Mouse (Mus musculus) CH12.LX (cell line): ENCODE data around the gene Kcmf1.

ENCODE experiments used
- CHD2 ChIP-seq: IDR thresholded peaks from 2 replicates; pipeline ENCODE4 v1.6.1; 2011; ENCODE audit warnings: low read length, improper control_type of control experiment
- CTCF ChIP-seq, 2 experiments: IDR thresholded peaks in 1 of 2; conservative IDR thresholded peaks in 1 of 2; 2 replicates each; pipeline ENCODE4 v1.5.1; 2011 to 2012; ENCODE audit warnings: low read depth in 2 of 2, low read length in 2 of 2, improper control_type of control experiment in 1 of 2, inconsistent platforms in 1 of 2, mild to moderate bottlenecking in 1 of 2, moderate library complexity in 1 of 2
- EP300 ChIP-seq: IDR thresholded peaks from 2 replicates; pipeline ENCODE4 v1.6.1; 2011; ENCODE audit warnings: low read length, improper control_type of control experiment
- IRF4 ChIP-seq: IDR thresholded peaks from 2 replicates; pipeline ENCODE4 v1.6.1; 2014; ENCODE audit warnings: low read depth, mild to moderate bottlenecking, inconsistent platforms, low read length, improper control_type of control experiment
- MAFK ChIP-seq: IDR thresholded peaks from 2 replicates; pipeline ENCODE4 v1.6.1; 2011; ENCODE audit warnings: low read length, improper control_type of control experiment; ENCODE audit not compliant: insufficient replicate concordance
- NRF1 ChIP-seq: IDR thresholded peaks from 2 replicates; pipeline ENCODE4 v1.6.1; 2014; ENCODE audit warnings: low read depth, mild to moderate bottlenecking, inconsistent platforms, low read length, improper control_type of control experiment, moderate library complexity
- POLR2A ChIP-seq: IDR thresholded peaks from 2 replicates; pipeline ENCODE4 v1.6.1; 2011; ENCODE audit warnings: low read depth, mild to moderate bottlenecking, improper control_type of control experiment, low read length
- POLR2AphosphoS2 ChIP-seq: IDR thresholded peaks from 2 replicates; pipeline ENCODE4 v1.6.1; 2011; ENCODE audit warnings: low read depth, low read length, improper control_type of control experiment
- SIN3A ChIP-seq: IDR thresholded peaks from 2 replicates; pipeline ENCODE4 v1.6.1; 2012; ENCODE audit warnings: low read length, improper control_type of control experiment, inconsistent platforms
- TCF12 ChIP-seq: IDR thresholded peaks from 2 replicates; pipeline ENCODE4 v1.6.1; 2014; ENCODE audit warnings: low read depth, mild to moderate bottlenecking, inconsistent platforms, low read length, improper control_type of control experiment

DNA sequence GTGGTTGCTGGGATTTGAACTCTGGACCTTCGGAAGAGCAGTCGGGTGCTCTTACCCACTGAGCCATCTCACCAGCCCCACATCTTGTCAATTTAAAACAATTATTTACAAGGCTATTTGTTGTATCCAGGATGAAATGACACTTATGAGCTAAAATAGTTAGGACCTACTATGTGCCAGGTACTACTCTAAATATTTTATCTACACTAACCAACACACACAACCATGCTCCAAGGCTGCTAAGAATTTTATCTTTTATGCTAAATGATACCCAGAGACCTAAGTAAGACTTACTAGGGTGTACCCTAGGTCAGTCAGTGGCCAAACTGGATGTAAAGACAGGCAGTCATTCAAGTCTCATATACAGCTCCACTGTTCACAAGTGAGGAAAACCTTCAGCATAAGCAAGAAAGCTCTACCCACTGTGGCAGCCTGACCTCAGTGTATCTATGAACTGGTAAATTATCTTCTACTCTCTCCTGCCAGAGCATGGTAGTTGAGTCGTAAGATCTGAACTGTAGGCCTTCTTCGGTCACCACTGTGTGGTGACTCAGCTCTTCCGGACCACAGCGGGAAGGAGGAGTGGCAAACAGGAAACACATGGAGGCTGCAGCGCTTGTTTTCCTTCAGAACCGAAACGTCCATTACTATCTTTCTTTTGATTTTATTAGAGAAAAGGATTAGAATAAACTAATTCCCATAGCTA is 18.7 kb downstream of the Kcmf1 start:
- no peak for TF ChIP-seq CHD2
- peak; percentile 82 for TF ChIP-seq MAFK
- peak; percentile 98 for TF ChIP-seq SIN3A
- no peak for TF ChIP-seq TCF12
- TF ChIP-seq EP300: peak; percentile 82
- no peak for TF ChIP-seq POLR2AphosphoS2
- no peak for TF ChIP-seq CTCF (conservative IDR thresholded peaks at IDR 0.05 in 1 of 2, IDR thresholded peaks at IDR 0.05 in 1 of 2; ENCODE audit: low read depth in 2 of 2, low read length in 2 of 2)
- TF ChIP-seq POLR2A: peak; percentile 38; the same call in 1 of the 2 replicates
- no peak for TF ChIP-seq IRF4
- TF ChIP-seq NRF1: no peak
